Mouse (Mus musculus): ENCODE measurements at regions not wholly inside any gene's neighbourhood (a gene's known extent, or its start where the extent isn't known, plus 50 kb on each side); places are given as distances from the start of the nearest gene placed in this dataset.

DNA sequence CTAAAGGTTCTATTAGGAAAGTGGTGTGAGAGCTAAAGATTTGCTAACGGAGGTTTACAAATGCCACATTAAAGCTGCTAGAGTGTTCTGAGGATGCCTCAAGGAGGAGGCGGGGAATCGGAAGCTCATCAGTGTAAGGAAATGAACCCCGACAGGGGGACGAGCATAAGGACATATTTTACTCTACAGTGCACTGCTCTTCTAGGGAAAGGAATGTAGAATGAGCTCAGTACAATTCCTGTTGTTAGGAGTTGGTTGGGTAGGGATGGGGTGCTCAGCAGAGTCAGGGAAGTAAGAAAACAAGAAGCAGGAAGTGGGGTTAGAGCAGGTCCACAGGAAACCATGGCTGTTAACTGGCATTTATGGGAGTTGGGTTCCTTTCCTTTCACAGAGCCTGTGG, 54.6 kb downstream of the Mex3b start:
- no peak for DNase-seq (ENCODE audit: low spot score in 2 of 2)

DNA sequence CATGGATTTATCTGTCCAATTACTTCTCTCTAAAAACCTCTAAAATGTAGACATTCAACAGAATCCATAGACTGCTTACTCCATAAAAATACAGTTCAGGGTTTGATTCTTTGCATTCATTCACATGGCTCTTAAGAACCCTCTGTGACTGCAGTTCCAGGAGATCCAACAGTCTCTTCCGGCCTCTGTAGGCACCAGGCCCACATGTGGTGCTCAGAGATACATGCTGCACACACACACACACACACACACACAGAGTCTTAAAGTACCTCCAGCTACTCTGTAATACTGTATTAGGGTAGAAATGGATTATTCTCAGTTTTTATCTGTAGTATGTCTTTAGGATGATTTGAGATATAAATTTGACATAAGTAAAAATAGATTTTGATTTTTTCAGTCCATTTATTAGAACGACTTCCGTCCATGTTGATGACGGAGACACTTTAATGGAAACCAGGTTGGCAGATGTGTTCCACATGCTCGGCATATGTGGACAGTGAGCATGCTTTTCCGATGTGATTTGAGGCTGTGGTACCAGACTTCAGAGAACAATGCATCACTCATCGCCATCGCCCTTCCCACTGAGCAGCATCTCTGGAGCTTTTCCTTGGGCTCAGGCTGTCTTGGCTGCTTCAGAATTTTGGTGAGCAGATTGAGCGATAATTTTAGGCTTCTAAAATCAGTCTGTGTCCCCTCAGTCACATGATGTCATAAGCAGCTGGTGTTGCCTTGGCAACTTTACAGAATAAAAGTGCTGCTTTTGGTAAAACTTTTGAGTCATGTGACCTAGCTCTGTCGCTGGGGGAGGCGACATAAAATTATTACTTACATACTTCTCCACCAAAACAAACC, 56.3 kb downstream of the Mex3b start:
- DNase-seq (ENCODE audit: low spot score in 2 of 2) = peak; percentile 48 to 66

DNA sequence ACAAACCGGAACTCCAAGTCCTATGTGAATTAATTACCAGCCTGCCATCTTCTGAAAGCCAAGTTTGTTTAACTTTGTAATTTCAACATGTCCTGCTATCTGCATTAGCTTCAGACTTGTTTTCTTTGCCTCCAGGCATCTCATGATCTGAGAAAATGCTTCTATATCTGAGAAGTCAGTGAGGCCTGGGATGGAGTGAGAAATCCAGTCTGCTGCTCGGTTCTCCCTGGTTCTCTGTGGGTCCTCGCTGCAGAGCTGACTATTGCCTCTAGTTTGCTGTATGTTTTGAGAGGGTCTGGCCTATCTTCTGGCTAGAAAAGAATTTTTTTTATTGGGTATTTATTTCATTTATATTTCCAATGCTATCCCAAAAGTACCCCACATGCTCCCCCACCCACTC, 57.0 kb downstream of the Mex3b start:
- no peak for DNase-seq (ENCODE audit: low spot score in 2 of 2)

DNA sequence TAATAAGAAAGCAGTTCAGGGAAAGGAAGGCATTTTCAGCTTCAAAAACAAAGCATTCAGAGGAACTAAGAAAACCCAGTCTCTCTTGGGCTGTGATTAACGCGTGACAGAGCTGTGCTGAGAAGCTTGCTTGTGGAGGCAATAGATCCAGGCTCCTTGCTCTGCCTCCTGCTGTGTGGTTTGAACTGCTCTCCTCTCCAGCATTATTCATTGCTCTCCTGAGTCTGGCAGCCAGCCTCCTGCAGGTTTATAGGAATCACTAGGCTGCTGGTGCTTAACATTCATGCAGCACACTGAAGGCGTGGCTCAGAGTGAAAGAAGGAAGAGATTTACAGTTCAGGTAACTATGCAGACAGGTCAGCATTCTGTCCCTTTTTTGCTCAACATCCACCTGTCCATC, 71.2 kb downstream of the Mex3b start:
- DNase-seq (ENCODE audit: low spot score in 2 of 2) = no peak

DNA sequence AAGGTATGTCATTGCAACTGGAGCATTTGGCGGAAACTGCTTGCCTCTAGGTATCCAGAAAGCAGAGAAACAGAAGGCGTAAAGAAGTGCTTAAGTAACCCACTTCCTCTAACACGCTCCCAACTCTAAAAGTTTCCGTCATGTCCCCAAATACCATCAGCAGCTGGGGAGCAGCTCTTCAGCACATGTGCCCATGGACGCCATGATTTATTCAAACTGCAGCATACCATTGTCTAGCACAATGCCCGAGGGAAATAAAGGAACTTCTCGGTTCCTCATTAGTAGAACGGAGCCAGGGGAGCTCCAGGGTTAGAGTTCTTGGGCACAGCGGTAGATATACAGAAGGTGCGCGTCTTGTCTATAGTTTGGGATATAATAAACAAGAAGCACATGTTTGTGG, 72.4 kb downstream of the Mex3b start:
- no peak for DNase-seq (ENCODE audit: low spot score in 2 of 2)

DNA sequence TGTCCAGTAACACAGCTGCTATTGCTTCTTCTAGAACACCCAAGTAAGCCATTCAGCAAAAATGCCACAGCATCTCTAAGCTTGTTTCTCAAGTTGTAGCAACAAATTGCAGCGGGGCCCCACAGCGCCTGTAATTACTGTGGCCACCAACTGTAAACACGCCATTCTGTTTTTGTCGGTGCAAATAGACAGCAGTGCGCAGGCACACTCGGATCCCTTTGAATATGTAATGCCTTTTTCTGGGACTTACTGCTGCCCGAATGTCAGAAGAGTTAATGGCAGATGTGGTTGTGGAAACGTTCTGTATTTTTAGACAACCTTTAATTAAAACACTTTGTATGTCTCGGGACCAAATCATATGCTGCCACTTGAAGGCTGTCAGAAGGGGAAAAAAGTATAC, 76.2 kb downstream of the Mex3b start:
- DNase-seq (ENCODE audit: low spot score in 2 of 2) = peak; percentile 27 to 28

DNA sequence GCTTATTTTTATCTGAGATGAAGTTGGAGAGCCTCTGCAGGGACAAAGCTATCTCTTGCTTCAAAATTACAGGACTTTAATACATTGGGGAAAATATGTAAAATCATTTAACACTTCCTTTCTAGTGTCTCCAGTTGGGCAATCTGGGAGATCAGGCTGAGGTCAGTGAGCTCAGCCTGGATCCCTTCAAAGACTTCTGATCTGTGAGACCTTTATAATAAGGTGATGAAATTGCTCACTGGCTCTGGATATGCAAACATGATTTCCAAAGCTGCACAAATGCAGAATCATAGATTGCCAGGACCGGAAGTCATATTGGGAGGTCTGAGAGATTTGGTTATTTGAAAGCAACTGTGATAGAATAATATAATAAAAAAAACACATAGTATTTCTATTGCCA, 76.7 kb downstream of the Mex3b start:
- no peak for DNase-seq (ENCODE audit: low spot score in 2 of 2)

DNA sequence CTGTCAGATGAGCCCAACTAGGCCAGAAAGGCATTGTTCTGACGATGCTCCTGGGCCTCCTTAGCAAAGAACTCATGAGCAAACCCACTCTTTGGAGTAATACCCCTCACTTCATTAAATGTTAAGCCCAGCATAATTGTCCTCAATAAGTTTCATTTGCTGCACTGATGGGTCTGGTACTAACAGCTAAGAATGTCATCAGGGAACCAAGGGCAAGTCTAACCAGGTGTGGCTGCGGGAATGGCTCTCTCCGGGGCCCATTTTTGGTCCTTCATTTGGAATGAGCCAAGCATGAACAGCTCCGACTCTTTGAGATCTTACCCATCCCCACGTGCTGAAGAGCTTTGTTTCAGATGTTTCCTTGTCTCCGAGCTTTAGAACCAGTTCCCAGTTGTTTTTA, 82.2 kb downstream of the Mex3b start:
- no peak for DNase-seq (ENCODE audit: low spot score in 2 of 2)

DNA sequence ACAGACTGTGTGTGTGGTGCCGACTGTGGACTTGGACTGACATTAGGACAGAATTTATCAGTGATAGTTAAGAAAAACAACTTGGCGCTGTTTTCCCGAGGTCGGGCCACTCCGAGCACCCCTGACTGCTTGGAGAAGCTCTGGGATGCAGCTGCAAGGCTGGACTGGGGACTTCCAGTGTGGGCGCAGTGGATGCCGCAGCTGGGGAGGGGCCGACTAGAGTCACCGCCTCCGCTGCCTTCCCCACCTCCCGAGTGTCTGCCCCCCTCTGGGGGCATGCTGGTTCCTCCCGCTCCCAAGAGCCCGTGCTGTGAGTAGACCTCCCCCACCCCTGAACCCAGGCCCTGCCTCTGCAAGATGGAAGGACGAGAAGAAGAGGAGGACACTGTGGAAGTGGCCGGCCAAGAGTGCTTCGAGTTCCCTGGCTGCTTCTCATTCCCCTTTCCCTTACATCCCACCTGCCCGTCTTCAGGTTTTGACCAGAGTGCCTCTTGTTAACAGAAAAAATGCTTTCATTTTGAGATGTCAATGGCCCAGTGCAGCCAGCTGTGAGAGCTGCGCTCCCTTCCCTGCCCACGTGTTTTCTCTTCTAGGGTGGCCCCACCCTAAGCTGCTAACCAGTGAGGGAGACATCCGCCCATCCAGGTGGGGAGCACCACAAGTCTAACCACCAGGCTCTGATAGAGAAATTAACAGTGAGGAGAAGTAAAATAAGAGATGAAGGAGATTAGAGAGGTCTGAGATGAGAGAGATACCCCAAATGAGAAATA, 90.3 kb downstream of the Mex3b start:
- DNase-seq (ENCODE audit: low spot score in 2 of 2) = no peak

DNA sequence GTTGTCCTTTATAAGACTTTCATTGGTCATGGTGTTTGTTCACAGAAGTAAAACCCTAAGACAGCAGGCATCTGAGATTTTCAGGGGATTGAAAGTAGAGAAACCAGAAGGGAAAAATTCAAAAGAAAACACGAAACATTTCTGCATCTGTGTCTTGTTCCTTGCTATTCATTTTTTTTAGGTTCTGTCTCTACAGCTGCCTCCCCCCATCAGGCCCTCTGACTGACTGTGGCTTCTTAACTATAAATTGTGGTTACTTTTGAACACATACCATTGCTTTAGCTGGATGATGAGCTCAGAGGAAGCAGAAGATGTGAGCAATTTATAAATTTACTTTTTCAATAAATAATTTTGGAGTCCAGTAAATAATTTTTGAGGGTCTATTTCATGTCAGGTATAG, 103.5 kb downstream of the Mex3b start:
- DNase-seq (ENCODE audit: low spot score in 2 of 2) = no peak

DNA sequence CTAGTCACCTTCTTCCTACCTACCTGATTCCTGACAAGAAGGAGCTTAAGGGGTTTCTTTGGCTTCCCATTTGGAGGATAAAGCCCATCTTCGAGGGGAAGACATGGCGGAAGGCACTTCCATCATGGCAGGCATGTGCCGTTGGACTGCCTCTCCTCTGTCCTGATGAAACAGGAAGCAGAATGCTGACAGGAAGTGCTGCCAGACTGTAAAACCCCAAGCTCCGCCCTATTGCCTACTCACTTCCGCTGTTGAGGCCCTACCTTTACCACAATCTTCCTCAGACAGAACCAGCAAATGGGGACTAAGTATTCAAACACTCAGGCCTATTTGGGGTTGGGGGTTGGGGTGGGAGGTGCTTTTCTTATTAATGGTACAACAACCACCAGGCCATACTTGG, 104.1 kb downstream of the Mex3b start:
- no peak for DNase-seq (ENCODE audit: low spot score in 2 of 2)

DNA sequence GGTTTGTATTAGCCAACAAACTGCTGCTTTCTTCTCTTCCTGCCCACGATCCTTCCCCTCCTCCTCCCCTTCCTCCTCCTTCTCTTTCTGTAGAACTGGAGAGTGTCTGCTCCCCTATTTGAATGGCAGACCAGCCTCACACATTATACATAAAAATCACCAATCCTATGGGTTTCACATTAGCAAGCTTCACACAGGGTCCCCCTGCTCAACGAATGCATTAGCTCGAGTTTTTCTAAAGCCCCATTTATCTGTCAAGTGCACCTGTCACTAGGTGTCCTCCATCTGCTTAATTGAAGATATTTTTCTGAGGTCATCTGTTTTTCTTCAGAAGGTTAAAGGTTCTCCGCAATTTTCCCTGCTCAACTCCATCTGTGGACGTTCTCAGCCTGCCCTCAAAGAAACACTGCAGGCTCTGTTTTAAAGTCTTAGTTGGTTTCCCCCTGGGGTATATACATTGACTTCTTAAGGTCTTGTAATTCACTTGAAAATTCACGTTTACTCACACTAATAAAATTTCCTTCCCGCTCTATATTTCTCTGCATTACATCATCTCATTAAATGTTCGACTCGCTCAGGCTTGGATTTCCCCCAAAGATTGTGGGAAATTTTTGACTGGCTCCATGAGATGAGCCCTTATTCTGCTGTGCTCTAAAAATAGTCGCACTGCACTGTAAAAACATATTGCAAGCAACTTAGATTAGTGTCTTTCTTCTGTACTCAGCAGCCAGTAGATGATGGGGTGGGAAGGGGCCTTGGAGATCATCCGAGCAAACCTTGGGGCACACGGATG, 105.3 kb downstream of the Mex3b start:
- DNase-seq (ENCODE audit: low spot score in 2 of 2) = no peak

DNA sequence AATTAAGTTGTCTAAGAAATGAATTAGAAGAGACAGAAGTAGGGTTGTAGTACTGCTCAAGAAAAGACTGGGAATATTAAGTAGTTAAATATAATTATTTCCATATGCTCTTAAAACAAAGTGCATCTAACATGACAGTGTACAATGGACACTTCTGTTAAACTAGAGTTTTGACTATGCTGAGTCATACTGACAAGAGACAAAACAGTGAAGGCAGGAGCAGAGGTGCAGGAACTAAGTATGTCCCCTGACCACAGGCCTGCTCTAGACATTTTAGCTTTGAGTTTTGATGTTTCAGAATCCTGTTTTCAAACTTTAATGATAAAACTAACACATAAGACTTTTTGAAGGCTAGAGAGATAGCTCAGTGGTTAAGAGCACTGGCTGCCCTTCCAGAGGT, 123.6 kb downstream of the Mex3b start:
- DNase-seq (ENCODE audit: low spot score in 2 of 2) = no peak

DNA sequence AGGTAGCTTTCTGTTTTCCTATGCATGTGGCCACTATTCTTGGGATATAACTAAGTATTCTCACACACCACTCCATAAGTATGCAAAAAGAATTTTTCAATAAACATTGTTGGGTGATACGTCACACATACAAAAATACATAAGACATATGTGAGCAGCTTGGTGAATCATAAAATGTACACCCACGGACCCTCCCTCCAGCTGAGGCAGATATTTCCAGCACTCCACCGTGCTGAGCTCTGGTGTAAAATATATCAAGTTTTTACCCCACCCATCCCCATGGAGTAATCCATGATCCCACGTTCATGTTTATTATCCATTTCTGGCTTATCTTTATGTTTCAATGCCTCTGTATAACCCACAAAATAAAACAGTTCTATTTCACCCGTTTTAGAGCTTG, 126.0 kb downstream of the Mex3b start:
- DNase-seq (ENCODE audit: low spot score in 2 of 2) = peak in 1 of 2 experiments; percentile 35

DNA sequence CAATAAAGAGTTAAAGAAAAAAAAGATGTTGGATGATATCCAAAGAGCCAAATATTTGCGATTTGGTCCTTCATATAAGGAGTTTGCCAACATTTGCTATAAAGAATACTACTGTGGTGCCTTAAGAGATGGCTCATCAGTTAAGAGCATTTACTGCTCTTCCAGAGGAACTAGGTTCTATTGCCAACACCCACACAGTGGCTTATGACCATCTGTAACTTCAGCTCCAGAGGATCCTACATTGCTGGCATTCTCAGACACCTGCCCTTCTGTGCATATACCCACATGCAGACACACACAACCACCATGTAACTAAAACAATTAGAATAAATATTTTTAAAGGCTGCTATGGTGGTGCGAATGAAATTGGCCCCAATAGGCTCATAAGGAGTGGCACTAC, 131.7 kb downstream of the Mex3b start:
- no peak for DNase-seq (ENCODE audit: low spot score in 2 of 2)

DNA sequence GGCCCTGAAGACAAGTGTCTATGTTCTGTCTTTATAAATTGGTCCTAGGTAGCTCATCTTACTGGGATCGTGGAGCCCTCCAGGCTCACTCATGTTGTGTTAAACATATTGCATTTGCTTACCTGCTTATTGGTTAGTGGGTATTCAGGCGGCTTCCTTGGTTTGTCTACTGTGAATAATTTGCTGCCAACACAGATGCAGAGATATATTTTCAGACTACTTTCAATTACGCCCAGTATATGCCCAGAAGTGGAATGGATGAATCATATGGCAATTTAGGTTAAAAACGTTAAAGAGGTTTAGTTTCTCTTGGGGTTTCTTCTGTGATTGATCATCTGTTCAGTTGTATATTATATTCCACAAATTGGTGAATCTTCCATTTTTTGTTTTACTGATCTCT, 140.4 kb downstream of the Mex3b start:
- DNase-seq (ENCODE audit: low spot score in 2 of 2) = no peak

DNA sequence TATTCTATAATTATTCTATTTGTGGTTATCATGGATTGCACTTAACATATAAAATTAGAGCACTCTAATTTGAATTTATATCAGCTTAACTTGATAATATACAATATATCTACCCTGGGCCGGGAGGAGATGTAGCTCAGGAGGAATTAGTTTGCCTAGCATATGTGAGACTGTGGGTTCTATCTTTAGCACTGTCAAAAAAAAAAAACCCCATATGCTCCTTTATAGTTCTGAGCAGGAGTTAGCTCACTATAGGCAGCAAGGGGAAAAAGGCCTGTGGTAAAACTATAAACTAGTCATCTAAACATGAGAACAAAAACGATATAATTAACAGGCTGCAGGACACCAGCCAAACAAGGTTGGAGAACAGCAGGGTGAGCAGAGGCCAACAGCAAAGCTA, 145.0 kb downstream of the Mex3b start:
- DNase-seq (ENCODE audit: low spot score in 2 of 2) = no peak

DNA sequence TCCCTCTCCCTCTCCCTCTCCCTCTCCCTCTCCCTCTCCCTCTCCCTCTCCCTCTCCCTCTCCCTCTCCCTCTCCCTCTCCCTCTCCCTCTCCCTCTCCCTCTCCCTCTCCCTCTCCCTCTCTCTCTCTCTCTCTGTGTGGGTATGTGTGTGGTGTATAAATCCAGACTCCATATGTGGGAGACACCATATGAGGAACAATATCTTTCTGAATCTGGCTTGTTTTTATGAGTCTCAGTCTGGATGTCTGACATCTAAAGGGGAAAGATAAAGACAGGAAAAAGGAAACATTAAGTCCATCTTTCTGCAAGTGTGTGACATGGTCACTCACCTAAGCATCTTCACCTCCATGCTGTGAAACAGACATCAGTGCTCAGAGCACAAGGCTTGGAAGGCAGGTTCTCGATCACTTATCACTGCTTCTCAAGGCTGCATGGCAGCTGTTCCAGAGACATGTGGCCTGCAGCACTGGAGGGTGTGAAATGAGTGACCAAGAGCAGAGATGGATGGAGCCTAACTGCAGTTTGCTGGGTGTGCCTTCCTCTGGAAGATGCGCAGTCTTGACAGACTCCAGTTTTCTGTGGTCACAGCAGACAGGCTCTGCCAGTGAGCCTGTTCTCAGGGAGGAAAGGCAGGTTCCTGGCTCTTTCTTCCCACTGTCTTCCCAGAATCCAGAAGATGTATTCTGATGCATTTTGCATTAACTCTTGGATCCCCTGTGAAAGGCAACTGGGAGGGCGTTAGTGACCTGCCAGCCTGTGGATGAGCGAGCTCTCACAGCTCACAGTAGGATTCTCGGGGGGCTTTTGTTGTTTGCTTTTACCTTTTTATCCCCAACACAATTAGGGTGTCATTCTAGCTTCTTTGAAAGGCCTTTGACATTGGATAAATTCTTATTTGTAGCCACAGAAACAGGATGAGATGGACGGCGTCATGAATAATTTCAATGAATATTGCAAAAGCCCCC, 147.9 kb downstream of the Mex3b start:
- peak in 1 of 2 experiments; percentile 18 for DNase-seq (ENCODE audit: low spot score in 2 of 2)

DNA sequence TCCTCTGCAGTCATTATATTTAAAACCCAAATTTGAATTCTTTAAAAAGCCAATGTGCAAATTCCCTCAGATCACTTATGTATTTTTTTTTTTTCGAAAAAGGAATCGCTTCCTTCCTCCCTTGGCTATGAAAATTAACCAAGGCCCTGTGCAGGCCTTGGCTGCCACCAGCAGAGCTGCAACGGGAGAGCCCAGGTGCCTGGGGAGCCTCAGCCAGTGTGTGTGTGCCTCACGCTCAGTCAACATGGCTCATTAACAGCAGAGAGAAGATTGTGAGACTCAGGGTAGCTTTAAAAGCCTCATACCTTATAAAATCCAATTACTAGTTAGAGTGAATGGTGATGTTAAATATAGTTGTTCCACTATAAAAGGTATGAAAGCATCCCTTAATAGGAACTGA, 148.6 kb downstream of the Mex3b start:
- no peak for DNase-seq (ENCODE audit: low spot score in 2 of 2)

DNA sequence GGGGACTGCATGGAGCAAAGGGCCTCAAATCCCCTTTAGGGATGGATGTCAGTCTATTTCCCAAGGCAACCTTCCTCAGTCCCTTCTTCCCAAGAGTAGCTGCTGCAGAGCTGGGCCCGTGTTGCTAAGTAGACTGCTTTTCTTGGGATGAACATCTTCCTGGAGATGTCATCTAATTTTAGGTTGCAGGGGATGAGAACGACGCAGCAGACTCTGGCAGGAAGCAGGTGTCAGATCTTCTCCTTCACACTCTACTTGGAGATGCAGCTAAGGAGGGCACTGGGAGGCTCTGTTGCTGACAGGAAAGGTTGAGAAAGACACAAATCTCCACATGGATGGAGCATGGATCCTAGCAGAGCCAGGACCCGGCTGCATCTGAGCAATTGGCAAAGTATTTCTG, 149.4 kb downstream of the Mex3b start:
- no peak for DNase-seq (ENCODE audit: low spot score in 2 of 2)

DNA sequence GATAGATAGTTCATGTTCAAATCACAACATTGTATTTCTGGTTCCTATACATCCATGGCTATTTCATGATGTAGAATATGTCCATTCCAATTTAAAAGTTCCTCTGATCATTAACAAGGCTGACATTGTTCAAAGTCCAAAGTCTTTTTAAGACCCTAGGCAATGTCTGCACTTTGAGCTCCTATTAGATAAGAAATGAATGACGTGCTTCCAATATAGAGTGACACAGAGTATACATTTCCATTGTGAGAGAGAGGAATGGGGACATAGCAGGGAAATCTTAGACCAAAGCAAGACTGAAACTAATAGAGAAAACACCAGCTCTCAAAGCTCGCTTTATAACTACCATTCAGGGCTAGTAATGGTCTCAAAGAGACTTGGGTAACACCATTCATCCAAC, 153.5 kb downstream of the Mex3b start:
- DNase-seq (ENCODE audit: low spot score in 2 of 2) = no peak

Data from frontal cortex, postnatal 10 days (tissue).